Mouse (Mus musculus) cerebellum, adult 2 months (tissue): ENCODE results near the gene Ncoa5. TPM values are rescaled to one million over a fixed set of nuclear protein-coding genes. Genes with fewer than 3 reads are reported as not detected.

ENCODE experiments used
- DNase-seq, 2 experiments: peaks; one replicate each; pipeline ENCODE4 v3.0.0; 2021
- H3K27ac ChIP-seq: fragments of 200-500 bp; 2 replicates; pipeline ENCODE4 v1.5.1; 2012; ENCODE audit warnings: low read length, control low read depth, inconsistent platforms; ENCODE audit not compliant: insufficient read depth
- H3K27me3 ChIP-seq: fragments of 200-500 bp; 2 replicates; pipeline ENCODE4 v1.6.1; 2012; ENCODE audit warnings: inconsistent platforms, mild to moderate bottlenecking, low read length, moderate library complexity; ENCODE audit not compliant: control insufficient read depth, insufficient read depth
- H3K4me1 ChIP-seq: fragments of 200-500 bp; 2 replicates; pipeline ENCODE4 v1.6.1; 2011; ENCODE audit warnings: low read length; ENCODE audit not compliant: control insufficient read depth, insufficient read depth
- H3K4me3 ChIP-seq: fragments of 200-500 bp; replicated peaks from 2 replicates; pipeline ENCODE3; 2011; ENCODE audit warnings: mild to moderate bottlenecking, low read depth, low read length, control low read depth; ENCODE audit not compliant: insufficient read depth
- CTCF ChIP-seq: fragments of 200-500 bp; IDR thresholded peaks from 2 replicates; pipeline ENCODE4 v1.5.1; 2011; ENCODE audit warnings: low read depth, mild to moderate bottlenecking, control low read depth, low read length, moderate library complexity, borderline replicate concordance; ENCODE audit not compliant: insufficient read depth
- POLR2A ChIP-seq: fragments of 200-500 bp; IDR thresholded peaks from 2 replicates; pipeline ENCODE4 v1.6.1; 2011; ENCODE audit warnings: low read length, control low read depth, borderline replicate concordance; ENCODE audit not compliant: insufficient read depth
- WGBS: fragments of 180-500 bp; shearing (Covaris S2); methylation state at CpG from one replicate; pipeline ENCODE4 v1.1.7; 2018; 5-methylcytosine and 5-hydroxymethylcytosine counted together
- polyA plus RNA-seq: library from polyadenylated mRNA; depleted of rRNA; stranded (reverse); fragments of >200 nt; gene quantifications from 2 replicates; pipeline ENCODE4 v1.2.3, GENCODE M21; 2012

Gene Ncoa5
- polyA plus RNA-seq, 1 experiment: 54.9 TPM

- no peak for TF ChIP-seq POLR2A
- no peak for TF ChIP-seq CTCF
- Histone ChIP-seq H3K27ac (peak overlapping the region; percentile 97), H3K4me3 (peak overlapping the region; percentile 90), H3K27me3 (no peaks in the 10 kb centered on the region), H3K4me1 (peaks cover 16% of the 10 kb centered on the region)
- WGBS: 2% methylated on average over 29 of the region's 29 CpGs
- DNase-seq: peak; percentile 68 to 78
Measured at GRCm38 (mm10) chr2:164968451-164968851, 66.2 kb downstream of the Ncoa5 start.

- WGBS: under 1% methylated on average over 65 of the region's 65 CpGs
- no peaks in the 10 kb centered on the region for H3K27me3 ChIP-seq
- TF ChIP-seq POLR2A: peak; percentile 71
- TF ChIP-seq CTCF: no peak
- peak overlapping the region; percentile 90 for H3K4me3 ChIP-seq
- peak; percentile 90 to 91 for DNase-seq
- peaks cover 12% of the 10 kb centered on the region for H3K4me1 ChIP-seq
- H3K27ac ChIP-seq: peak overlapping the region; percentile 97
Measured at GRCm38 (mm10) chr2:164967761-164968440, 66.8 kb downstream of the Ncoa5 start.

DNA sequence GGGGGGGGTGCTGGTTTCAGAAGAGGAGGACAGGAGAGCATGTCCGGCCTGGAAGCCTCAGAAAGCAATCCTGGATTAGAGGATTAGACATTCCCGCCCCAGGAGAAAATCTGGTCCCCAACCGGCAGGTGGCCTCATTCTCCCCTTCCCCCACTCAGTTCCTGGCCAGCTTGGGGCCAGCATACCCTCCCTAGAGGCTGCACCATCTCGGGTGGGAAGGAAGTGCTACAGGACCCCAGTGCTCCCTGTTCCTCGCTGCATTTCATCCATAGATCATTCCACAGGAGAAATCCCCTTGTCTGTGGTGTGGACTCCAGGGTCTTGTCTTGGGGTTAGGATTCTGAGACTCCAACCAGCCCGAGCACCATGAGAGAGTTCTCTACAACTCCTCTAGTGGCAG is 67.5 kb downstream of the Ncoa5 start:
- H3K27me3 ChIP-seq: no peaks in the 10 kb centered on the region
- peak; percentile 67 to 75 for DNase-seq
- H3K4me3 ChIP-seq: peak overlapping the region; percentile 90
- 5% methylated on average over 6 of the region's 6 CpGs for WGBS
- peak; percentile 31; the same call in 1 of the 2 replicates for TF ChIP-seq CTCF
- no peak for TF ChIP-seq POLR2A
- peaks cover 6% of the 10 kb centered on the region; the same call in 1 of the 2 replicates for H3K4me1 ChIP-seq
- peak overlapping the region; percentile 97 for H3K27ac ChIP-seq

GRCm38 (mm10) chr2:164966381-164966780 is 68.3 kb downstream of the Ncoa5 start:
- 62% methylated on average over 8 of the region's 8 CpGs for WGBS
- Histone ChIP-seq H3K27me3 (no peaks in the 10 kb centered on the region), H3K4me1 (peaks cover 6% of the 10 kb centered on the region; the same call in 1 of the 2 replicates), H3K4me3 (no peak overlapping the region), H3K27ac (no peak overlapping the region)
- TF ChIP-seq CTCF (no peak), POLR2A (no peak)
- DNase-seq: no peak

- no peak for DNase-seq
- Histone ChIP-seq H3K4me1 (peaks cover 11% of the 10 kb centered on the region; the same call in 1 of the 2 replicates), H3K27me3 (no peaks in the 10 kb centered on the region), H3K27ac (no peak overlapping the region), H3K4me3 (no peak overlapping the region)
- TF ChIP-seq CTCF (no peak), POLR2A (no peak)
- 97% methylated on average over 1 of the region's 1 CpGs for WGBS
Measured at GRCm38 (mm10) chr2:164964981-164965380, 69.7 kb downstream of the Ncoa5 start.

GRCm38 (mm10) chr2:164964242-164964894 is 70.3 kb downstream of the Ncoa5 start:
- no peak for DNase-seq
- Histone ChIP-seq H3K27ac (no peak overlapping the region), H3K4me3 (no peak overlapping the region), H3K27me3 (no peaks in the 10 kb centered on the region), H3K4me1 (peaks cover 11% of the 10 kb centered on the region; the same call in 1 of the 2 replicates)
- 56% methylated on average over 9 of the region's 9 CpGs for WGBS
- no peak for TF ChIP-seq CTCF
- no peak for TF ChIP-seq POLR2A

DNA sequence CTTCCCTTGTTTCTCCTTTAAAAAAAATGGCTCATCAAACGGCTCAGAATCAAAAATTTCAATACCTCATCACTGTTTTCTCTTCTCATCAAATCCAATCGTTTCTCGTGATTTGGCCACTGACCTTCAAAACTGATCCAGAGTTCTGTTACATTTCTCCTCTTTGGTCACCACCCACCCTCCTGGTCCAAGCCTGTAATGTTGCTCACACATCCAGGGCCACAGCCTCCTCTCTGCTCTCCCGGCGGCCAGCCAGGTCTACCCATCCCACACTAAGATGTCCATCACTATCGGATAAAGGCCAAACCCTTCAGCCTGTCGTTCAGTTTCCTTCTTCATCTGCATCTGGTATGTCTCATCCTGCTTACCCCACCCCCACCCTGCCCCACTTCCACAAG is 72.5 kb downstream of the Ncoa5 start:
- H3K27me3 ChIP-seq: no peaks in the 10 kb centered on the region
- no peak for DNase-seq
- H3K27ac ChIP-seq: no peak overlapping the region
- TF ChIP-seq POLR2A (no peak), CTCF (no peak)
- WGBS: 37% methylated on average over 7 of the region's 7 CpGs
- peaks cover 11% of the 10 kb centered on the region; the same call in 1 of the 2 replicates for H3K4me1 ChIP-seq
- H3K4me3 ChIP-seq: no peak overlapping the region

DNA sequence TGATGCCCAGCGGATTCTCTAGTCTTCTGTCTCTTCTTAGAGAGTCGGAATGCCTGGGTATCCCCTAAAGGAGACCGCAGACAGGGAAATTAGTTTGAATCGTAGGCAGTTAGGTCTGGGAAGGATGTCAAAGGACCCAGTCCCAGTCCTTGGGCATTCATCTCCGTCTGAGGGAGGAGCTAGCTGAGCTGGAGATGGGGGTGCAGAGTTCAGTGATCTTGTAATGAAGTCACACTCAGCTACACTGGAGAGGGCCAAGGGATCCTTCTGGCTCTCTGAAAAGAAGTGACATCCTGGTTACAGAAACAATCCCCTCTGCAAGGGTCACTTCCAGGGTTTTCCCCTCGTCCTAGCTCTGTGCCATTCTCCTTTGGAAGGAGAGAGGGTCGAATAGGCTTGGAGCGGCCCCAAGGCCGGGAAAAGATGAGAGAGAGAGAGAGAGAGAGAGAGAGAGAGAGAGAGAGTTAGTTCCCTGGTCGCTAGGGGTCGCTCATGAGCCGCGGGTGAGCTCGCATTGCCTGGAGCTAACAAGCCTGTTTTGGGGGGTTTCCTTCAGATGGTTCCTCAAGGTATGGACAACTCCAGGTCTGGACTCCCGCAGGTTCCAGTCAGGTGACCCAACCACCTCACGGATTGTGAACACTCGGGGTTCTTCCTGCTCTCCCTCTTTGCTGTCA is 73.0 kb downstream of the Ncoa5 start:
- DNase-seq: peak; percentile 77 to 86
- TF ChIP-seq POLR2A (no peak), CTCF (peak; percentile 86)
- peaks cover 11% of the 10 kb centered on the region; the same call in 1 of the 2 replicates for H3K4me1 ChIP-seq
- 8% methylated on average over 17 of the region's 17 CpGs for WGBS
- H3K4me3 ChIP-seq: peak overlapping the region; percentile 47
- H3K27me3 ChIP-seq: no peaks in the 10 kb centered on the region
- peak overlapping the region; percentile 27; the same call in 1 of the 2 replicates for H3K27ac ChIP-seq
